Mouse (Mus musculus) monocyte, adult 5-6 weeks (primary cell): ENCODE measurements at regions not wholly inside any gene's neighbourhood (a gene's known extent, or its start where the extent isn't known, plus 50 kb on each side); places are given as distances from the start of the nearest gene placed in this dataset.
"Not testable (repeated sequence)": the region's sequence is repeated elsewhere in the genome, so short reads cannot be mapped to it uniquely, and the experiment has no call there.

Experiments
- ATAC-seq: fragments of 153-309, 156-312 bp; replicated peaks from 2 replicates; pipeline ENCODE4 v1.8.0; 2017; ENCODE audit warnings: mild to moderate bottlenecking; ENCODE audit not compliant: low TSS enrichment, insufficient number of reproducible peaks, severe bottlenecking, poor library complexity, low FRiP score

DNA sequence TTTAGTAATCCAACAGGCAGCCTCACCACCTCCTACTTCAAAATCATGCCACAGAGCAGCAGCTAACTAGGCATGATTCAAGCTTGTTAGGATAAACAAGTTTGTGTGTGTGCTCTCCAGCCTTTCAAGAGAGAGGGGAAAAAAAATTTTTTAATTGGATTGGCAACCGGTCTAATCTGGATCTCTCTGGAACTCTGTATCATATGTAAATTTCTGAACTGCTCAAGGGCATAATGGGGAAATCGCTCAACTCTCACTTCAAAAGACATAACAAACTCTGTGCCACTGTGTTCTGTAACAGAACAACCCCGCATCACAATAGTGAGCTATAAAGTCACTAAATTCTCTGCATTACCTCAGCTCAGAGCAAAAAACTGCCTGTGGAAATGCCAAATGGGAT is 147.9 kb upstream of the Krtap11-1 start:
- no peak for ATAC-seq

DNA sequence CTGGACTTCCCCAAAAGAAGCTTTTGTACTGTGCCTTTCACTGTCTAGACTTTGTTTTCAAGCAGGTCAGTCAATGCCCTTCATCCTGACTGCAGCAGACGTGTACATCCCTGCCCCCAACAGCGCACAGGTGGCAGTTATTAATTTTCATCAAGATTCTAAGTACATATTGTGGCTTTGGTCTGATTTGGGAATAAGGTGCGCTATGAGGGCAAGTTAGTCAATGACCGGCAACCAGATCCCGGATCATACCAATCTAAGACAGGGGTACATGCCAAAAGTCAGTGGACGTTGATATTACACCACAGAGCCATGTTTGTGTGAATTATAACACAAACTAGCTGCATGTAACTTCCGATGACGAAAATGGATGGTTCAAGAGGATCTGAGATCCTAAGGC is 144.7 kb upstream of the Krtap11-1 start:
- ATAC-seq = not testable (repeated sequence)

DNA sequence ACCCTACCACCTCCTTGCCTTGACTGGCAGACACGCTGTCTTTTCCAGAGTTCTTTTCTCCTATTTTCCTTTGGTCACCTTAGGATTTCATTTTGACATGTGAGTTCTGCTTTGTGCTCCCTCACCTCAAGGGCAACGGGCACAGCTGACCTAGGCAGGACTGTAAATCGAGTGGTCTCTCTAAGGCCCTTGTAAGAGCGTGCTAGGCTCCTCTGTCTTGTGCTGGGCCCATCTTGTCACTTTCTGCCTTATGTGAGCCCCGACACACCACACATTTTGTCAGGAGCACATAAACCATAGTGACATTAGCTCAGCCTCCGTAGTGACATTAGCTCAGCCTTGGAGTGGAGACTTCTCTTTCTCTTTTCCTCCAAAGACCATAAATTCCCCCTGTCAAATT is 133.3 kb upstream of the Krtap11-1 start:
- ATAC-seq = no peak

DNA sequence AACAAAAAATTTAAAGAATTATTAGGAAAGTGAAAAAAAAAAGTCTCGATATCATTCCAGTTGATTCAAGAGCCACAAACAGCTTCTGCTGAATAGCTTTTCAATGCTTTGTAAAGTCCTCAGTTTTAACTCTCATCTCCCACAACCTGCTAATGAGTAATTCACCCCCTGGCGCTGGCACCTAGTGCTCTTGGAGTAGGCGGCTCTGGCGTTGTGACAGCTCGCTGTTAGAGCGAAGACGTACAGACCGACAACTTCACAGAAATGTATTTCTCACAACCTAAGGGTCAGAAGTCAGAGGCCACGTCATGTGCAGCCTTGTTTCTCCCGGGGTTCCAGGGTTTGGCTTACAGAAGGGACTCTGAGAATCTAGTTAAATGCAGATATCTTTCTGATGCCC is 132.2 kb upstream of the Krtap11-1 start:
- no peak for ATAC-seq

DNA sequence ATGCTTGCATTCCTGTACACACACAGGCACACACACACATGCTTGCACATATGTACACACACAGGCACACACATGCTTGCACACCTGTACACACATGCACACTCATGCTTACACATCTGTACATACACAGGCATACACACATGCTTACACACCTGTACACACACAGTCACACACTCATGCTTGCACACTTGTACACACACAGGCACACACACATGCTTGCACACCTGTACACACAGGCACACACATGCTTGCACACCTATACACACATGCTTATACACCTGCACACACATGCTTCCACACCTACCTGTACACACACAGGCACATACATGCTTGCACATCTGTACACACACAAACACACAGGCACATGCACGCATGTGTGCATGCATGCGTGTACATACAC is 131.4 kb upstream of the Krtap11-1 start:
- no peak for ATAC-seq

DNA sequence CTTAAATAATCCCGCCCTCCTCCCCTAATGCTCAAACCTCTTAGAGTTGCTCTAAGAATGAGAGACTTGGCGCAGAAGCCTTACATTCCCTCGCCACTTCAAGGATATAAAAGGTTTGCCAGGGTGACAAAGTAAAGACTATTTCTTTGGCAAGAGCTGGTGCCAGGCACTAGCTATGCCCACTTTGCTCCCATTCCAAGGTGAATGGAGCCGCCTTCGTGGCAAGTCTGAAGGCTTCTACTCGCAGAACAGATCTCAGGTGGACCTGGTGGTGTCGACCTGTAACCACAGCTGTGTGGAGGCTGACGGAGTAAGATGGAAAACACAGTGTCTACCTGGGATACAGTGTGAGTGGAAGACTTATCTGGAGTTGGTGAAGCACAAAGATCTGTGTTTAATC is 130.8 kb upstream of the Krtap11-1 start:
- ATAC-seq = no peak

DNA sequence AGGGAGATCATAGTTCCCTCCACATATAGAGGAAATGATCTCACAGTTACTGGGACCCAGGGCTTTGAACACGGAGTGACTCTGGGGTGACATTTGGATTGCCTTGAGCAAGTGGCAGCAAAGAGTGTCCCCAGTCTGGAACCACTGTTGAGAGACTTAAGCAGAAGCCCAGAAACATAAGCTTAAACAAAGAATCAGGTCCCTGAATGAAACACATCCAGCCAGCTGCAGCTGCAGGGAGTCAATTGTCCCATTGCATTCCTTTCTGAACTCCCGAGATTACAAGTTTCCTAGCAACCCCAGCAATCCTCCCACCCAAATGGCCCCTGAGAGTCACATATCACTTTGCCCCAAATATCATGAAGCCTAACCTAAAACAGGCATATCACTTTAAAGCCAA is 128.7 kb upstream of the Krtap11-1 start:
- ATAC-seq = no peak

DNA sequence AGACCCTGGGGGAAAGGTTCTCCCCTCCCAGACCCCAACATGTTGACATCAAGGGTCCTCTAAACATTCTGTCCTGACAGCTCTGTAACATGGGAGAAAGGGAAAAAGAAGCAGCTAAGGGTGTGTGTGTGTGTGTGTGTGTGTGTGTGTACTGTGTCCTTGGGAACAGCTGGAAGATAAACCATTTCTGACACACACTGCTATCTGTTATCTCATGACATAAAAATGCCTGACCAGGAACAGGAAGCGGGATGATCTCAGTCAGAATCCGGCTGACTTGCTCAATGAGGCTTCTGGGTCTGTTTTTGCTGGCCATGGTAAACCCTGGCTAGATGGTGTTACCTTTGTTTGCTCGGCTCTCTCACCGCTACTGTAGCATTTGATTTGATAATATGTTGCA is 124.8 kb upstream of the Krtap11-1 start:
- no peak for ATAC-seq

DNA sequence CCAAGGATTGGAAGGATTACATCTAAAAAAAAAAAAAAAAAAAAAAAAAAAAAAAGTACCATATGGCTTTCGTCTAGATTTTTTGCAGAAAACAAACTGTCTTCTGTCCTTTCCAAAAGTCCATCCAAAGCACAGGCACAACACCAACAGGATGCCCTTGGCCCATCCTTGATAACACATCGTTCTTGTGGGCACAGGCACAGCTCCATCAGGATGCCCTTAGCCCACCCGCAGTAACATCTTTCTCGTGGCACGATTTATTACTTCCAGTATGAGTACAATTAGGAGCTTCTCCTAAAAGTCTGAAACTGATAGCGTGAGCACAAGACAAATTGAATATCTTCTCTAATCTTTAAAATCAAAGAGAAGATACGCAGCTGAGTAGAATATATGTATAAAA is 124.4 kb upstream of the Krtap11-1 start:
- no peak for ATAC-seq

DNA sequence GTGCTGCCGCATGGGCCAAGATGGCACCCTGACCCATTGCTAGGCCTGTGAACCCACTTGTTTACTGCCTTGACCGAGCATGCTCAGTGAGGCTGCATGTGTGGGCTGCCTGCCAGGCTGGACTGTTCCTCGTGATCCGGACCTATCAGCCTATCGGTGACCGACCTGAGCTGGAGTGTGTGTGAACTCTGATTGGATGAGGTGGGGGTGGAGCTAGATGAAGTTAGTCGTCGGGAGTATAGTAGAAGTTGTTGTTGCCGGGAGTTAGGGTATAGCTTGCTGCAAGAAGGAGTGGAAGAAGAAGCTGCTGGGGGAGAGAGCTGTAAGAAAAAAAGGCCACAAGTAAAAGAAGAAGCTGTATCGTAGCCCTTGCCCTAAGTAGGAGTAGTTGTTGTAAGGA is 122.3 kb upstream of the Krtap11-1 start:
- no peak for ATAC-seq

DNA sequence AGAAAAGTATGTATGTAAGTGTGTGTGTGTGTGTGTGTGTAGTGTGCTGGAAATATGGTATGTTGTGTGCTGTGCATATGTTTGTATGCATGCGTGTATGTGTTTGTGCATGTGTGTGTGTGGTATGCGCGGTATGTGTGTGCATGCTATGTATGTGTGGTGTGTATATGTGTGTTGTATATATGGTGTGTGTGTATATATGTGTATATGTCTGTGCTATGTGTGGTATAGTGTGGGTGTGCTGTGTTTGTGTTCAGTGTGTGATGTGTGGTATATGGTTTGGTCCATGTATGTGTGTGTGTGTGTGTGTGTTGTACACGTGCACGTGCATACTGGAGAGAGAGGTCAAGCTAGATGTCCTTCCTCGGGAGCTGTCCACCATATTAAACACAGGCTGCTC is 108.5 kb upstream of the Krtap11-1 start:
- ATAC-seq = no peak

DNA sequence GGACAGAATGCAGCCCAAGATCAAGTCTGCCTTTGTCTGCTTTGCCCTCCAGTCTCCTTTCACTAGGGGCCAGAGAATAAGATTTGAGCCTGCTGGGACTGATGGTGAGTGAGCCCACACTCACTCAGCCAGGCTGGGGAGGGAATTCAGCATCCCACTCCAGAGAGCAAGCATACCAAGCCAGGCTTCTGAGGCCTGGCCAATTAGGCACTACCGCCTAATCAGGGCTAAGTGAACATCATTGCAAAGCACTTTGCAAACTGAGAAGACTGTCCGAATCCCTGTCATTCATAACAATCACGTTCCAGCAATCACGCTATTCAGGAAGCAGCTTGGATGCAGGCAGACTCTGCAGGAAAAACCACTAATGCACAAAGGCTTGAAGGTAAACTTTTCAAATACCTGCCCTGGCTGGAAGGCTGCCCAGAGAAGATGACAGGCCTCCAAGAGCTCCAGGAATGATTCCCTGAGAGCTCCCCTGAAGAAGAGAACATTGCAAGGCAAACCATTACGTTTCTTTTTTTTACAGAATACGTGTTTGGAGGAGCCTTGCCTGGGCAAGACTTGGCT is 107.5 kb upstream of the Krtap11-1 start:
- no peak for ATAC-seq

DNA sequence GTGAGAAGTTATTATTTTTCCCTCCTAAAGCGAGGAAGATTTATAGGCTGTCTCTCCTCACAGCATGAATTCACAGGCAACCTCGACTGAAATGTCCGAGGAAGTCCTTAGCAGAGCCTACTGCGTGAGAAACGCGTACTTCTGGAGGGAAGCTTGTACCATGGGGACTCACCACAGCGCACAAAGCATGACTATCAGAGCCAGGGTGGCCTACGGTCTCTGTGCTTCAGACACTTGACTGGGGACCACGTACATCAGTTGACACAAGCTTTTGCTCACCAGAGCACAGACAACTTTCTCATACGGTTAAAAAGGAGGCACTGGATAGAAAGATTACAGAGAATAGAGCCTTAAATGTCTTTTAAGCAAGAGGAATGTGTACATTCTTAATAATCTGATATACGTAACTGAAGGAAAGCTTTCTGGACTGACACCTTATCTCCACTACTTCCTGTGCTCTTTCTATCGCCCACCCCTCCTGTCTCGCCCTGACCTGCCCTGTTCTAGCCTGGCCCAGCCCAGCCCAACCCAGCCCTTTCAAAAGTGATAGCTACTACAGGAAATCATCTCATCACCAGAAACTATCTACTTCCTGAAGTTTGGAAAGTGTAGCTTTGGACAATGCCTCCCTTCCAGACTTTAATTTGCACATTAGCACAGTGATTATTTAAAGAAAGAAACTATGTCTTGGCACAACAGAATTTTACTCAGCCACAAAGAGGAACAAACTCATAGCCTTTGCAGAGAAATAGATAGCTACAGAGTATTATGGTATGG is 104.2 kb upstream of the Krtap11-1 start:
- no peak for ATAC-seq

DNA sequence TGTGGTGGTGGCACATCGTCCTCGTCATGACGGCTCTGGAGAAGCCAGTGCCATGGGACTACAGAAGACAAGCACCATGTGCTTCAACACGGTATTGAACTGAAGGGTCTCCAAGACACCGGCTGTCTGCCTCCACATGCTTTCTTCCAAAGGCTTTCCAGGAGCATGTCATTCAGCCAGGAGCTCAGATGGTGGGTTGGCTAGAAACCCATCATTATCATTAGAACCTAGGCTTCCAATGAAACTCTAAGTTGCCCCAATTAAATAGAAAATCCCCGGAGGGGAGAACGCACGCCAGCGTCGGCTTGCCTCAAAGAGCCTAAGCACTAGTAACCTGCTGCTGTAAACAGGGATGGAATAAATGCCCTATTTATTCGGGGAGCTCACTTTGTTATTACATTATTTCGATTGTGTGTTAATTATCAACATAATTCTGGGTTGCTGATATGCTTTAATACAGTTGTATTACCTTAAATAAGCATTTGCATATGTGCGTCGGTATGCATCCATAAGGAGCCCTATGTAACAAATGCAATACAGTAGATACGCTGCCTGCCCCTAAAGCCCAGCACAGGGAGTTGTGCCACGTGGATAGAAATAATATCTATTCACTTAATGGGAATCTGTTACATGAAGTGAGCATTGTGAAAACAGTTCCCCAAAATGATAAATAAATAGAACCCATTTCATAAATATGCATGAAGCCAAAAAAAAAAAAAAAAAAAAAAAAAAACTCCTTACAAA is 103.3 kb upstream of the Krtap11-1 start:
- ATAC-seq = no peak

DNA sequence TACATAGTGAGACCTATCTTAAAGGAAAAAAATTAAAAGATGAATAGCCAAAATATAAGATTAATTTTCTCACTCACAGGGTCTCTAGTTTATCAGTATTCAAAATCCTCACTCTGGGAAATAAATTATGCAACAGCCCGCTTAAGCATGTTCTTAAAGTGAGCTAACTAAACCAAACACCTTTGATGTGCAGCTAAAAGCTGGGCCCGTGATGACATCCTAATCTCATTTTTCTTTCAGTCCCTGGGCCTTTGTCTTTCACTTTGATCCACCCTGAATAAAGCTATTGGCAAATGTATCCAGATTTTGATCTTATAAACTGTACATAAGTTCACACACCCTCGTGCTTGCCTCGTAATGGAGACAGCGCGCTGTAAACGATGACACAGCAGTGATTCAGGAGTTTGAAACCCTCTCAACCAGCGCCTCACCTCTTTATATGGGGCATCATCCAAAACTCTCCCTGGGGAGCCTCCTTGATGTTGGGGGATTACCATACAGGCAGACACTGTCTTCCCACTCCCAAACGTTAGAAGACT is 100.3 kb upstream of the Krtap11-1 start:
- ATAC-seq = no peak

DNA sequence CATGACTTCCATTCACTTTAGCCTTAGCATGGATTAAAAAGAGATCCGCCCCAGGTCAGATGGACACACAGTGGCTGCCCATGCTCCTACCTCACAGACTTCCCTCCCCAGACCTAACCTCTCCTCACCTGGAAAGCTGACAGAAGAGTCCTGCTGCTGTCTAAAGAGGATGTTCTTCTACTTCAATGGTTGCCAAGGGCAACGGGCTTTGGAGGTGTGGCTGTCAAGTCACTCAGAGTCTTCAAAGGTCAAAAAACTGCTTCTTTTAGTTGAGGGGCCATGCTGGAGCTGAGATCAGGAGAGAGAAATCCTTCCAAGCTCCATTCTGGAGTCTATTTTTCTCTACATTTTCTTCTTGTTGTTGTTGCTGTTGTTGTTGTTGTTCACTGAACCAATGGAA is 89.1 kb upstream of the Krtap11-1 start:
- ATAC-seq = no peak

DNA sequence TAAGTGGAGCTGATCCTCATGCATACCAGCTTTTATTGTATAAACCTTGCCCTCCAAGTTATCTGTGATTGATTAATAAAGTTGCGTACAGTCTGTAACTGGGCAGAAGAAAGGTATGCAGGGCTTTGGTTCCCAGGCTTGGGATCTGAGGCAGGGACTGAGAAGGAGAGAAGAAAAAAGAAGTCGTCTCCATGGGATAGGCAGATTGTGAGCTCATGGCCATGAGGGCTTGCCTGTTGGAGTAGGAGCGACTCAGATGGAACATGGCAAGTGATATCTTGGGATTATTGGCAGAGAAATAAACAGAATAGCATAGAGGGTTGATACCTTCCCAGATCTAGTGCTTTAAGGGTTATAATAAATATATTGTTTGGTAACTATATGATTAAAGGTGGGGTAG is 85.1 kb upstream of the Krtap11-1 start:
- no peak for ATAC-seq

DNA sequence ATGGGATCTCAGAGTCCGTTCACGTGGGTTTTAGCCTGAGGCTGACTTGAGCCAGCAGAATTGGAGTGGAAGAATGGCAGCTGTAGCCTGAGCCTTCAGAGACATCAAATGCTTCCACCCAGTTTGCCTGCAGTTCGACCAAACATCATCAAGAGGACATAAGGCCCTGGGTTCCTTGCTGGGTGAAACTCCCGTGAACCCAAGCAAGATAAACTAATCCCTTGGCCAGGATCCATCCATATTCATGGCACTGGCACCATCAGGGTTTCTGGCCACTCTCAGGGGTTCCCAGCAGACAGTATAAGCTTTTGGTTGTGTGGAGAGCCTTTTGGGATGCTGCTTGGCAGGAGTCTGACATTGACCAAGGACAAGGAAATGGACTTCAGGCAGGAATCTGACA is 77.7 kb upstream of the Krtap11-1 start:
- no peak for ATAC-seq

DNA sequence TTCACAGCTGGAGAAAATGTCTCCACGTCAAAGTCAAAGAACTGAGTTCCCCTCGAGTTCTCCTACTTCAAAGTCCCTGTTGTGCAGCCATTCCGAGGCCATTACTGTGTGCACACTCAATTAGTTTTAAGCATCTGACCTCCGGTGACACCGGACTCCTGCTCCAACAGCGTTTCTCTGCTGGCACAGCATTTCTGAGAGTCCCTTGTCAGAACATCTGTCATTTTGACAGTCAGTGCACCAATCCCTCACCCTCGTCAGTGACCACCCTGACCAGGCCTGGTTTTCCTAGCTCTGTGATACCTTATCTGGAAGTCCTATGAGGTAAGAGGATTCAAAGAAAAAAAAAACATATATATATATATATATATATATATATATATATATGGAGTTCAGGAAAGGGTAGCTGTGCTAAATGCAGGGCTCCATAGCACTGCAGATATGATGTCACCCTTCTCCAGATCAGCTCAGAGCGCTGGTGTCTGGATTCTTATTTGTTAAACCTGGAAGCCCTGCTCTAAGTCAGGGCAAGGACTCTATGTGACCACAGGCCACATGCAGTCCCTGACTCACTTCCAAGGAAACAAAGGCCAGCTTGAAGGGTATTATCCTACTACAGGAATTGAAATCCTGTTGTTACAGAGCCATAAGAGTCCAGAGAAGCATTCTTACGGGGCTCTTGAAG is 63.1 kb upstream of the Krtap11-1 start:
- ATAC-seq = no peak
